Mouse (Mus musculus): ENCODE measurements at regions not wholly inside any gene's neighbourhood (a gene's known extent, or its start where the extent isn't known, plus 50 kb on each side); places are given as distances from the start of the nearest gene placed in this dataset.

GRCm38 (mm10) chr6:50037614-50038013, 72.4 kb upstream of the Mpp6 start:
- H3K4me2 ChIP-seq (ENCODE audit: low read length), result no peak overlapping the region
- no peak overlapping the region for H3K9ac ChIP-seq (replicated peaks; ENCODE audit: low read depth, low read length)
- H3K4me1 ChIP-seq (replicated peaks; ENCODE audit: control insufficient read depth, insufficient read depth, low read length), result peaks cover 8% of the 10 kb centered on the region
- H3K9me3 ChIP-seq (ENCODE audit: control insufficient read depth, low read length), result no peaks in the 10 kb centered on the region
- no peaks in the 10 kb centered on the region for H3K36me3 ChIP-seq (ENCODE audit: control insufficient read depth, insufficient read depth)
- no peak for ATAC-seq
- H3K4me3 ChIP-seq (replicated peaks; ENCODE audit: low read length), result no peak overlapping the region
- H3K27me3 ChIP-seq (replicated peaks; ENCODE audit: control insufficient read depth, insufficient read depth, low read length), result no peaks in the 10 kb centered on the region
- WGBS, result 73% methylated on average over 4 of the region's 4 CpGs
- H3K27ac ChIP-seq (ENCODE audit: low read length), result no peak overlapping the region

- H3K9me3 ChIP-seq (ENCODE audit: control insufficient read depth, low read length), result no peaks in the 10 kb centered on the region
- H3K36me3 ChIP-seq (ENCODE audit: control insufficient read depth, insufficient read depth), result no peaks in the 10 kb centered on the region
- peaks cover 6% of the 10 kb centered on the region for H3K4me1 ChIP-seq (replicated peaks; ENCODE audit: control insufficient read depth, insufficient read depth, low read length)
- no peak overlapping the region for H3K9ac ChIP-seq (replicated peaks; ENCODE audit: low read depth, low read length)
- no peak overlapping the region for H3K4me3 ChIP-seq (replicated peaks; ENCODE audit: low read length)
- no peak for ATAC-seq
- no peak overlapping the region for H3K4me2 ChIP-seq (ENCODE audit: low read length)
- no peaks in the 10 kb centered on the region for H3K27me3 ChIP-seq (replicated peaks; ENCODE audit: control insufficient read depth, insufficient read depth, low read length)
- H3K27ac ChIP-seq (ENCODE audit: low read length), result no peak overlapping the region
- WGBS, result 88% methylated on average over 3 of the region's 3 CpGs
Measured at GRCm38 (mm10) chr6:50038369-50038768, 71.7 kb upstream of the Mpp6 start.

- WGBS, result 67% methylated on average over 10 of the region's 10 CpGs
Measured at GRCm38 (mm10) chr6:50041044-50041443, 69.0 kb upstream of the Mpp6 start.

GRCm38 (mm10) chr6:50042127-50042526, 67.9 kb upstream of the Mpp6 start:
- Histone ChIP-seq H3K27me3 (replicated peaks; ENCODE audit: control insufficient read depth, insufficient read depth, low read length) (no peaks in the 10 kb centered on the region), H3K9me3 (ENCODE audit: control insufficient read depth, low read length) (no peaks in the 10 kb centered on the region), H3K4me1 (replicated peaks; ENCODE audit: control insufficient read depth, insufficient read depth, low read length) (no peaks in the 10 kb centered on the region), H3K27ac (ENCODE audit: low read length) (no peak overlapping the region), H3K4me2 (ENCODE audit: low read length) (no peak overlapping the region), H3K4me3 (replicated peaks; ENCODE audit: low read length) (no peak overlapping the region), H3K9ac (replicated peaks; ENCODE audit: low read depth, low read length) (no peak overlapping the region), H3K36me3 (ENCODE audit: control insufficient read depth, insufficient read depth) (no peaks in the 10 kb centered on the region)
- WGBS, result 79% methylated on average over 3 of the region's 3 CpGs
- ATAC-seq, result no peak

More at GRCm38 (mm10) chr6:50041044-50041443, 69.0 kb upstream of the Mpp6 start:
- H3K4me3 ChIP-seq (replicated peaks; ENCODE audit: low read length), result no peak overlapping the region
- no peaks in the 10 kb centered on the region for H3K4me1 ChIP-seq (replicated peaks; ENCODE audit: control insufficient read depth, insufficient read depth, low read length)
- no peak overlapping the region for H3K9ac ChIP-seq (replicated peaks; ENCODE audit: low read depth, low read length)
- no peaks in the 10 kb centered on the region for H3K36me3 ChIP-seq (ENCODE audit: control insufficient read depth, insufficient read depth)
- ATAC-seq, result no peak
- no peaks in the 10 kb centered on the region for H3K27me3 ChIP-seq (replicated peaks; ENCODE audit: control insufficient read depth, insufficient read depth, low read length)
- no peak overlapping the region for H3K4me2 ChIP-seq (ENCODE audit: low read length)
- no peak overlapping the region for H3K27ac ChIP-seq (ENCODE audit: low read length)
- no peaks in the 10 kb centered on the region for H3K9me3 ChIP-seq (ENCODE audit: control insufficient read depth, low read length)

GRCm38 (mm10) chr6:50044165-50044564, 65.9 kb upstream of the Mpp6 start:
- no peaks in the 10 kb centered on the region for H3K36me3 ChIP-seq (ENCODE audit: control insufficient read depth, insufficient read depth)
- H3K9ac ChIP-seq (replicated peaks; ENCODE audit: low read depth, low read length), result no peak overlapping the region
- ATAC-seq, result no peak
- H3K9me3 ChIP-seq (ENCODE audit: control insufficient read depth, low read length), result no peaks in the 10 kb centered on the region
- H3K4me2 ChIP-seq (ENCODE audit: low read length), result no peak overlapping the region
- no peaks in the 10 kb centered on the region for H3K4me1 ChIP-seq (replicated peaks; ENCODE audit: control insufficient read depth, insufficient read depth, low read length)
- 72% methylated on average over 1 of the region's 1 CpGs for WGBS
- no peaks in the 10 kb centered on the region for H3K27me3 ChIP-seq (replicated peaks; ENCODE audit: control insufficient read depth, insufficient read depth, low read length)
- H3K4me3 ChIP-seq (replicated peaks; ENCODE audit: low read length), result no peak overlapping the region
- no peak overlapping the region for H3K27ac ChIP-seq (ENCODE audit: low read length)

- Histone ChIP-seq H3K4me3 (replicated peaks; ENCODE audit: low read length) (no peak overlapping the region), H3K9me3 (ENCODE audit: control insufficient read depth, low read length) (no peaks in the 10 kb centered on the region), H3K4me2 (ENCODE audit: low read length) (no peak overlapping the region), H3K4me1 (replicated peaks; ENCODE audit: control insufficient read depth, insufficient read depth, low read length) (no peaks in the 10 kb centered on the region), H3K9ac (replicated peaks; ENCODE audit: low read depth, low read length) (no peak overlapping the region), H3K27ac (ENCODE audit: low read length) (no peak overlapping the region), H3K27me3 (replicated peaks; ENCODE audit: control insufficient read depth, insufficient read depth, low read length) (no peaks in the 10 kb centered on the region), H3K36me3 (ENCODE audit: control insufficient read depth, insufficient read depth) (no peaks in the 10 kb centered on the region)
- ATAC-seq, result no peak
- 77% methylated on average over 5 of the region's 5 CpGs for WGBS
Measured at GRCm38 (mm10) chr6:50046721-50047120, 63.3 kb upstream of the Mpp6 start.

GRCm38 (mm10) chr6:50052416-50052815, 57.6 kb upstream of the Mpp6 start:
- ATAC-seq, result no peak
- Histone ChIP-seq H3K27ac (ENCODE audit: low read length) (no peak overlapping the region), H3K9me3 (ENCODE audit: control insufficient read depth, low read length) (no peaks in the 10 kb centered on the region), H3K4me3 (replicated peaks; ENCODE audit: low read length) (no peak overlapping the region), H3K27me3 (replicated peaks; ENCODE audit: control insufficient read depth, insufficient read depth, low read length) (no peaks in the 10 kb centered on the region), H3K4me1 (replicated peaks; ENCODE audit: control insufficient read depth, insufficient read depth, low read length) (0 out of 2 replicates have a peak, but pooled peaks cover 4% of the 10 kb centered on the region), H3K9ac (replicated peaks; ENCODE audit: low read depth, low read length) (no peak overlapping the region), H3K4me2 (ENCODE audit: low read length) (no peak overlapping the region), H3K36me3 (ENCODE audit: control insufficient read depth, insufficient read depth) (no peaks in the 10 kb centered on the region)
- 78% methylated on average over 2 of the region's 2 CpGs for WGBS

GRCm38 (mm10) chr6:50053086-50053485, 57.0 kb upstream of the Mpp6 start:
- Histone ChIP-seq H3K4me3 (replicated peaks; ENCODE audit: low read length) (no peak overlapping the region), H3K4me2 (ENCODE audit: low read length) (no peak overlapping the region), H3K36me3 (ENCODE audit: control insufficient read depth, insufficient read depth) (no peaks in the 10 kb centered on the region), H3K27me3 (replicated peaks; ENCODE audit: control insufficient read depth, insufficient read depth, low read length) (no peaks in the 10 kb centered on the region), H3K27ac (ENCODE audit: low read length) (no peak overlapping the region), H3K9ac (replicated peaks; ENCODE audit: low read depth, low read length) (no peak overlapping the region), H3K9me3 (ENCODE audit: control insufficient read depth, low read length) (no peaks in the 10 kb centered on the region), H3K4me1 (replicated peaks; ENCODE audit: control insufficient read depth, insufficient read depth, low read length) (0 out of 2 replicates have a peak, but pooled peaks cover 4% of the 10 kb centered on the region)
- WGBS, result 19% methylated on average over 2 of the region's 2 CpGs
- no peak for ATAC-seq

GRCm38 (mm10) chr6:50054233-50054632, 55.8 kb upstream of the Mpp6 start:
- Histone ChIP-seq H3K9ac (replicated peaks; ENCODE audit: low read depth, low read length) (no peak overlapping the region), H3K4me1 (replicated peaks; ENCODE audit: control insufficient read depth, insufficient read depth, low read length) (0 out of 2 replicates have a peak, but pooled peaks cover 4% of the 10 kb centered on the region), H3K4me2 (ENCODE audit: low read length) (peak overlapping the region; percentile 16; the same call in 1 of the 2 replicates), H3K27me3 (replicated peaks; ENCODE audit: control insufficient read depth, insufficient read depth, low read length) (no peaks in the 10 kb centered on the region), H3K27ac (ENCODE audit: low read length) (no peak overlapping the region), H3K4me3 (replicated peaks; ENCODE audit: low read length) (no peak overlapping the region), H3K9me3 (ENCODE audit: control insufficient read depth, low read length) (no peaks in the 10 kb centered on the region), H3K36me3 (ENCODE audit: control insufficient read depth, insufficient read depth) (no peaks in the 10 kb centered on the region)
- WGBS, result 51% methylated on average over 13 of the region's 13 CpGs
- no peak for ATAC-seq

- H3K27me3 ChIP-seq (replicated peaks; ENCODE audit: control insufficient read depth, insufficient read depth, low read length), result no peaks in the 10 kb centered on the region
- H3K9me3 ChIP-seq (ENCODE audit: control insufficient read depth, low read length), result no peaks in the 10 kb centered on the region
- no peaks in the 10 kb centered on the region for H3K36me3 ChIP-seq (ENCODE audit: control insufficient read depth, insufficient read depth)
- H3K4me3 ChIP-seq (replicated peaks; ENCODE audit: low read length), result no peak overlapping the region
- H3K4me1 ChIP-seq (replicated peaks; ENCODE audit: control insufficient read depth, insufficient read depth, low read length), result 0 out of 2 replicates have a peak, but pooled peaks cover under 1% of the 10 kb centered on the region
- H3K27ac ChIP-seq (ENCODE audit: low read length), result no peak overlapping the region
- H3K9ac ChIP-seq (replicated peaks; ENCODE audit: low read depth, low read length), result no peak overlapping the region
- WGBS, result 91% methylated on average over 11 of the region's 11 CpGs
- no peak overlapping the region for H3K4me2 ChIP-seq (ENCODE audit: low read length)
- no peak for ATAC-seq
Measured at GRCm38 (mm10) chr6:50058596-50058995, 51.4 kb upstream of the Mpp6 start.
